In the genomic region with DNA sequence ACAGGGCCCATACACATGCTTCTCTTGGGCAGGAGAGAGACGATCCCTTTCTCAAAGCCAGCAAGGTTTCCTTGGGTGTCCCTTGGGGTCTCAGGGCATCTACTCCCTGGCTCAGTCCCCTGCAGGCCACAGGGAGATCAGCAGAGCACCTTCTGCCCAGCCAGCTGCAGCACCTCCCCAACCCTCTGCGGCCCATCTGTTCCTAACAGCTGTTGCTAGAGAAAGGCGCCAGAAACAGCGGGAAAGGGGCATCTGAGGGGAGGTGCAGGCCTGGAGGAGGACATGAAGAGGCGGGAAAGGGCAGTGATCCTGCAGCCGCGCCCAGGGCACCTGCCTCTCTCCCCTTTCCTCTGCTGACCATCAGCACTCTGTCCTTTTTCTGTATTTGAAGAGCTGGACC, we compare ENCODE assay signal across 23 mouse cellular contexts. TPM values are rescaled to one million over a fixed set of nuclear protein-coding genes. Genes with fewer than 3 reads are reported as not detected.
DNase-seq lines count a peak whose midpoint lies in the region; ATAC-seq and TF ChIP-seq lines count a peak whose summit lies in the region.
"Had no signal": no experiment of that assay in that cellular context is flagged by ENCODE, and none has a peak within 500 bp of the region (broad histone marks: within the 10 kb centered on the region; RNA-seq: fewer than 3 reads in every experiment).

No protein-coding gene starts in this region.

- no peak overlapping the region for H3K4me3 ChIP-seq in hindbrain, embryonic 10.5 days
- no peak overlapping the region for H3K4me3 ChIP-seq in hindbrain, embryonic 12.5 days
- no peak overlapping the region for H3K4me3 ChIP-seq in midbrain, postnatal 0 days (ENCODE audit: low read depth, low read length)
- H3K4me3 ChIP-seq in midbrain, embryonic 10.5 days: no peak overlapping the region
- H3K4me3 ChIP-seq in left cerebral cortex, adult 2 months: no peak overlapping the region
- H3K4me3 ChIP-seq: embryonic facial prominence, embryonic 12.5 days; forebrain, embryonic 12.5 days; gastrocnemius, adult 2 months; intestine, embryonic 15.5 days had no signal

- no peak for ATAC-seq in hindbrain, embryonic 12.5 days (ENCODE audit: low FRiP score)
- no peak for ATAC-seq in midbrain, postnatal 0 days (ENCODE audit: low FRiP score)
- ATAC-seq: forebrain, postnatal 0 days; intestine, embryonic 15.5 days had no signal

- peak overlapping the region; percentile 5; the same call in 1 of the 2 replicates for H3K27ac ChIP-seq in hindbrain, embryonic 10.5 days
- no peak overlapping the region for H3K27ac ChIP-seq in hindbrain, embryonic 12.5 days
- H3K27ac ChIP-seq in midbrain, postnatal 0 days (ENCODE audit: low read depth, low read length): no peak overlapping the region
- no peak overlapping the region for H3K27ac ChIP-seq in midbrain, embryonic 10.5 days (replicated peaks)
- no peak overlapping the region for H3K27ac ChIP-seq in left cerebral cortex, adult 2 months
- H3K27ac ChIP-seq: embryonic facial prominence, embryonic 12.5 days; forebrain, embryonic 12.5 days; gastrocnemius, adult 2 months; intestine, embryonic 15.5 days had no signal

- no peak for TF ChIP-seq CTCF in midbrain, postnatal 0 days (IDR thresholded peaks at IDR 0.05)
- TF ChIP-seq CTCF in left cerebral cortex, adult 2 months (IDR thresholded peaks at IDR 0.05): no peak

- H3K4me2 ChIP-seq in hindbrain, embryonic 12.5 days (replicated peaks): no peak overlapping the region
- no peak overlapping the region for H3K4me2 ChIP-seq in midbrain, postnatal 0 days (ENCODE audit: low read depth, low read length, poor library complexity, severe bottlenecking)
- H3K4me2 ChIP-seq: embryonic facial prominence, embryonic 12.5 days; forebrain, embryonic 12.5 days; intestine, embryonic 15.5 days had no signal

- H3K4me1 ChIP-seq in hindbrain, embryonic 10.5 days (replicated peaks): peaks cover 15% of the 10 kb centered on the region
- peaks cover 9% of the 10 kb centered on the region; the same call in 1 of the 2 replicates for H3K4me1 ChIP-seq in hindbrain, embryonic 12.5 days
- H3K4me1 ChIP-seq in midbrain, postnatal 0 days (ENCODE audit: insufficient read depth, low read length): no peaks in the 10 kb centered on the region
- peaks cover 20% of the 10 kb centered on the region for H3K4me1 ChIP-seq in midbrain, embryonic 10.5 days
- H3K4me1 ChIP-seq: embryonic facial prominence, embryonic 12.5 days; forebrain, embryonic 12.5 days; intestine, embryonic 15.5 days had no signal

- no peak overlapping the region for H3K9ac ChIP-seq in hindbrain, embryonic 12.5 days
- H3K9ac ChIP-seq in midbrain, postnatal 0 days (replicated peaks; ENCODE audit: low read length, poor library complexity, severe bottlenecking): no peak overlapping the region
- H3K9ac ChIP-seq: embryonic facial prominence, embryonic 12.5 days; forebrain, embryonic 12.5 days; forebrain, postnatal 0 days; intestine, embryonic 15.5 days had no signal

- intact Hi-C loops in left cerebral cortex, adult 2 months (cut with DNase I): no loop called here

- H3K9me3 ChIP-seq in hindbrain, embryonic 10.5 days: no peaks in the 10 kb centered on the region
- H3K9me3 ChIP-seq in hindbrain, embryonic 12.5 days (replicated peaks): no peaks in the 10 kb centered on the region
- no peaks in the 10 kb centered on the region for H3K9me3 ChIP-seq in midbrain, postnatal 0 days (ENCODE audit: low read length)
- no peaks in the 10 kb centered on the region for H3K9me3 ChIP-seq in midbrain, embryonic 10.5 days (replicated peaks)
- H3K9me3 ChIP-seq: embryonic facial prominence, embryonic 12.5 days; forebrain, embryonic 12.5 days; intestine, embryonic 15.5 days had no signal

- H3K27me3 ChIP-seq in hindbrain, embryonic 10.5 days (ENCODE audit: insufficient read depth, poor library complexity, severe bottlenecking): peaks cover 50% of the 10 kb centered on the region
- H3K27me3 ChIP-seq in hindbrain, embryonic 12.5 days: peaks cover 52% of the 10 kb centered on the region
- peaks cover 10% of the 10 kb centered on the region; the same call in 1 of the 2 replicates for H3K27me3 ChIP-seq in midbrain, postnatal 0 days (ENCODE audit: insufficient read depth, low read length)
- H3K27me3 ChIP-seq in midbrain, embryonic 10.5 days (ENCODE audit: low read depth, poor library complexity, severe bottlenecking): peaks cover 62% of the 10 kb centered on the region

- WGBS in hindbrain, embryonic 10.5 days: 42% methylated on average over 7 of the region's 7 CpGs
- WGBS in hindbrain, embryonic 12.5 days: 52% methylated on average over 7 of the region's 7 CpGs
- WGBS in midbrain, postnatal 0 days: 64% methylated on average over 7 of the region's 7 CpGs
- WGBS in midbrain, embryonic 10.5 days: 66% methylated on average over 7 of the region's 7 CpGs

- DNase-seq in cerebellum, postnatal 14 days: peak; percentile 65 to 70
- DNase-seq in cerebellum, adult 9-11 months: no peak
- DNase-seq in hindbrain, embryonic 10.5 days (ENCODE audit: low spot score): peak; percentile 6
- DNase-seq in midbrain, postnatal 0 days (ENCODE audit: low spot score): peak; percentile 17
- DNase-seq in midbrain, embryonic 10.5 days (ENCODE audit: low spot score): no peak
- peak; percentile 14 for DNase-seq in retina, postnatal 7 days (ENCODE audit: low read depth, low spot score)
- DNase-seq in left cerebral cortex, adult 2 months (ENCODE audit: extremely low spot score in 1 of 2, low spot score in 2 of 2): no peak
- DNase-seq: adrenal gland, postnatal 10 days; cerebellum, adult 18-20 months; forebrain, postnatal 0 days; gastrocnemius, adult 2 months; gastrocnemius, postnatal 36 days; heart, adult 11 months; heart, postnatal 10 days; heart, postnatal 4 days; kidney, adult 18-20 months had no signal

- no peaks in the 10 kb centered on the region for H3K36me3 ChIP-seq in hindbrain, embryonic 10.5 days
- no peaks in the 10 kb centered on the region for H3K36me3 ChIP-seq in hindbrain, embryonic 12.5 days
- H3K36me3 ChIP-seq in midbrain, postnatal 0 days (ENCODE audit: insufficient read depth, low read length): no peaks in the 10 kb centered on the region
- no peaks in the 10 kb centered on the region for H3K36me3 ChIP-seq in midbrain, embryonic 10.5 days
- H3K36me3 ChIP-seq: embryonic facial prominence, embryonic 12.5 days; forebrain, embryonic 12.5 days; intestine, embryonic 15.5 days had no signal

RNA-seq across cellular contexts. Expression of a gene that starts 40.6 kb away (rescaled TPM):
- 1.8 and 2.7 TPM in 2 replicates for polyA plus RNA-seq in hindbrain, embryonic 10.5 days (2016; fragmentation: Nextera tagmentation; extraction: Ambion mirVana)
- 1.7 and 2.4 TPM in 2 replicates for polyA plus RNA-seq in hindbrain, embryonic 12.5 days (2016; fragmentation: Nextera tagmentation; extraction: Ambion mirVana)
- total RNA-seq in midbrain, postnatal 0 days (2014; rRNA removed): 0.49 and 1.2 TPM in 2 replicates
- polyA plus RNA-seq in midbrain, postnatal 0 days (2015; fragmentation: Nextera tagmentation; extraction: Ambion mirVana): 0.28 and 0.52 TPM in 2 replicates
- polyA plus RNA-seq in midbrain, embryonic 10.5 days (2016; fragmentation: Nextera tagmentation; extraction: Ambion mirVana): 0.30 and 0.36 TPM in 2 replicates
- total RNA-seq in left cerebral cortex, adult 2 months (2021): 1 to 10 TPM in 1 of 2 experiments, under 1 TPM in 1; 0.41 to 1.1 TPM
- total RNA-seq: gastrocnemius, adult 2 months; gastrocnemius, postnatal 36 days; heart, postnatal 4 days had no signal

RNA-seq across cellular contexts. Expression of a gene that starts 42.8 kb away (rescaled TPM):
- 44.3 and 52.6 TPM in 2 replicates for polyA plus RNA-seq in hindbrain, embryonic 10.5 days (2016; fragmentation: Nextera tagmentation; extraction: Ambion mirVana)
- 41.9 and 42.9 TPM in 2 replicates for polyA plus RNA-seq in hindbrain, embryonic 12.5 days (2016; fragmentation: Nextera tagmentation; extraction: Ambion mirVana)
- total RNA-seq in midbrain, postnatal 0 days (2014; rRNA removed): 37.6 and 46.8 TPM in 2 replicates
- polyA plus RNA-seq in midbrain, postnatal 0 days (2015; fragmentation: Nextera tagmentation; extraction: Ambion mirVana): 34.7 and 36.3 TPM in 2 replicates
- 47.2 and 53.1 TPM in 2 replicates for polyA plus RNA-seq in midbrain, embryonic 10.5 days (2016; fragmentation: Nextera tagmentation; extraction: Ambion mirVana)
- 10 to 100 TPM; 29.4 to 35.2 TPM for total RNA-seq in left cerebral cortex, adult 2 months (2021)

RNA-seq across cellular contexts. Expression of a gene that starts 56.9 kb away (rescaled TPM):
- polyA plus RNA-seq in hindbrain, embryonic 10.5 days (2016; fragmentation: Nextera tagmentation; extraction: Ambion mirVana): not detected in 2 replicates
- not detected in 2 replicates for polyA plus RNA-seq in hindbrain, embryonic 12.5 days (2016; fragmentation: Nextera tagmentation; extraction: Ambion mirVana)
- not detected in 2 replicates for total RNA-seq in midbrain, postnatal 0 days (2014; rRNA removed)
- not detected in 2 replicates for polyA plus RNA-seq in midbrain, postnatal 0 days (2015; fragmentation: Nextera tagmentation; extraction: Ambion mirVana)
- polyA plus RNA-seq in midbrain, embryonic 10.5 days (2016; fragmentation: Nextera tagmentation; extraction: Ambion mirVana): not detected in 2 replicates
- total RNA-seq in left cerebral cortex, adult 2 months (2021): not detected
- total RNA-seq: adrenal gland, postnatal 10 days; forebrain, postnatal 0 days; gastrocnemius, adult 2 months; gastrocnemius, postnatal 36 days; heart, postnatal 10 days; heart, postnatal 4 days; MEL had no signal
- polyA plus RNA-seq: C2C12; embryonic facial prominence, embryonic 12.5 days; forebrain, embryonic 12.5 days; forebrain, postnatal 0 days; heart, embryonic 14.5 days; intestine, embryonic 15.5 days had no signal

Comparison
In these comparisons a context has a peak if more than half of its experiments do, and no peak if none do; other contexts are left out.
1. DNase-seq: peak in cerebellum, postnatal 14 days (2 of 2), hindbrain, embryonic 10.5 days (single experiment), midbrain, postnatal 0 days (single experiment) and retina, postnatal 7 days (single experiment); none in cerebellum, adult 9-11 months (single experiment), midbrain, embryonic 10.5 days (single experiment) and left cerebral cortex, adult 2 months (0 of 2).